Mouse (Mus musculus): ENCODE results near the gene Trip13. TPM values are rescaled to one million over a fixed set of nuclear protein-coding genes. Genes with fewer than 3 reads are reported as not detected.

Gene Trip13
- polyA plus RNA-seq, 1 experiment from 2014 or later, result 32.1 TPM

DNA sequence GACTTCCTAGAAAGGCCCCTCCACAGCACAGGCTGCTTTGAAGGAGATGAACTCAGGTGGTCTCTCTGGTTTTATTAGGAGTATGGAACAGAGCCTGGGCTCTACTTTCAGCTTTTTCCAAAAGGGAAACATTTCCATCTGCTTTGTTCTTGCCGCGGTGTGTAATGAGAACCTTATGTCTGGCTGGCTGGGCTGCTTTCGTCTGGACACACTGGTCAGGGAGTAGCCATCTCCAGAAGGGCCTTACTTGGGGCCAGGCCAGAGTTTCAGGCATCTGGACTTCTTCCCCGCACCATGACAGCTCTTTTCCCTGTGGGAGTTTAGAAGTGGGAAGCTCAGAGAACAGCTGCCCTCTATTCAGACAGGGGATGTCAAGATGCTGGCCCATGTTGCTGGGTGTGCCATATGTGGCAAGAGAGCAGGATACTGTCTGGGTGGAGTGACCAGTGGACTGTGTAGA is 50.1 kb downstream of the Trip13 start:
- no peak for DNase-seq (ENCODE audit: low spot score)

- no peak for DNase-seq (ENCODE audit: low spot score)
Observed at GRCm38 (mm10) chr13:73886601-73887000, 51.0 kb downstream of the Trip13 start.

- DNase-seq (ENCODE audit: low spot score), result no peak
Observed at GRCm38 (mm10) chr13:73886066-73886465, 51.5 kb downstream of the Trip13 start.

DNA sequence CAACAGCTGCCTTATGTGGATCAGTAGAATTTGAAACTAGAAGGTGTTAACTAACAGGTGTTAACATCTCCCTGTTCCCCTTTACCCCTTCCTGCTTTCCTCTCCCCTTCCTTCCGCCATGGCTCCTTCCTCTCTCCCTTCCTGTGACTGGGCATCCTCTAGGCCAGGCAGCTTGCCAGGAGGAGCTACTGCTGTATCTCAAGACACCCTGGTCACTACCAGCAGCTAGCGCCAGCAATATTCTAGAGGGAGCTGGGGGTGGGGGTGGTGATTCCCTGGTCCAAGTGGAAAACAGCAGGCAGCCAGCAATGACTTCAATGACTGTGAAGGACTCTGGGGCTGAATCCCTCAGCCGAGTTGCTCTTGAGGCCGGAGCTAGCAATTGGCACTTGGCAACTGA is 51.9 kb downstream of the Trip13 start:
- no peak for DNase-seq (ENCODE audit: low spot score)

- no peak for DNase-seq (ENCODE audit: low spot score)
Observed at GRCm38 (mm10) chr13:73881347-73881746, 56.2 kb downstream of the Trip13 start.

- DNase-seq (ENCODE audit: low spot score), result peak; percentile 32
Observed at GRCm38 (mm10) chr13:73879824-73880223, 57.8 kb downstream of the Trip13 start.

- DNase-seq (ENCODE audit: low spot score), result no peak
Observed at GRCm38 (mm10) chr13:73872159-73872558, 65.4 kb downstream of the Trip13 start.

Small RNAs within 50 kb of the gene (microRNA-seq; reads per million reads assigned to microRNA genes)
- not detected for gene Gm25197 (ENCODE audit: borderline number of aligned reads)

Other genes with a start within 250 kb of the Trip13 start
- 17.6 and 21.2 TPM in 2 replicates for gene Slc6a19, start 232.9 kb downstream of the Trip13 start, polyA plus RNA-seq (2015; fragmentation: Nextera tagmentation; extraction: Ambion mirVana)
- 27.7 and 33.8 TPM in 2 replicates for gene Slc12a7, start 204.7 kb downstream of the Trip13 start, polyA plus RNA-seq (2015; fragmentation: Nextera tagmentation; extraction: Ambion mirVana)
- gene Nkd2, start 90.2 kb downstream of the Trip13 start, polyA plus RNA-seq (2015; fragmentation: Nextera tagmentation; extraction: Ambion mirVana), result 0.78 and 0.96 TPM in 2 replicates
- 53.5 and 54.9 TPM in 2 replicates for gene Brd9, start within 50 bp of the Trip13 start, polyA plus RNA-seq (2015; fragmentation: Nextera tagmentation; extraction: Ambion mirVana)
- not detected in 2 replicates for gene Zdhhc11, start 26.1 kb upstream of the Trip13 start, polyA plus RNA-seq (2015; fragmentation: Nextera tagmentation; extraction: Ambion mirVana)
- gene Tppp, start 71.6 kb upstream of the Trip13 start, polyA plus RNA-seq (2015; fragmentation: Nextera tagmentation; extraction: Ambion mirVana), result 1.9 and 2.0 TPM in 2 replicates
- gene Cep72, start 124.5 kb upstream of the Trip13 start, polyA plus RNA-seq (2015; fragmentation: Nextera tagmentation; extraction: Ambion mirVana), result 15.7 and 16.7 TPM in 2 replicates
- 0.03 and 0.05 TPM in 2 replicates for gene Slc9a3, start 183.7 kb upstream of the Trip13 start, polyA plus RNA-seq (2015; fragmentation: Nextera tagmentation; extraction: Ambion mirVana)